8 mouse cellular contexts compared by ENCODE assay signal in genomic region chr8:119944096-119944811, GRCm38 (mm10). TPM values are rescaled to one million over a fixed set of nuclear protein-coding genes. Genes with fewer than 3 reads are reported as not detected.
A peak's percentile ranks its signal among the peaks of the same experiment; 100 is the strongest.
DNase-seq lines count a peak whose midpoint lies in the region; ATAC-seq lines count a peak whose summit lies in the region.

No protein-coding gene starts in this region.

- no peaks in the 10 kb centered on the region for H3K4me1 ChIP-seq in liver, embryonic 15.5 days (replicated peaks)

- intact Hi-C loops in heart, postnatal 25 days (cut with DNase I), result loop anchor here (1.0 to 2.0 kb wide), 2 partner anchors 127 to 135 kb away; no protein-coding TSS in a partner anchor

- peaks cover 99% of the 10 kb centered on the region for H3K36me3 ChIP-seq in liver, embryonic 15.5 days (replicated peaks)

- 0 out of 2 replicates have a peak, but pooled peaks have one; percentile 19 for ATAC-seq in liver, embryonic 15.5 days (ENCODE audit: insufficient read depth)
- ATAC-seq in neutrophil, adult 5-6 weeks (ENCODE audit: extremely low read depth, insufficient number of reproducible peaks, low FRiP score, poor library complexity, severe bottlenecking), result peak; percentile 69

- no peaks in the 10 kb centered on the region for H3K27me3 ChIP-seq in liver, embryonic 15.5 days

- no peak overlapping the region for H3K4me3 ChIP-seq in liver, embryonic 15.5 days (replicated peaks)

- H3K9ac ChIP-seq in liver, embryonic 15.5 days, result no peak overlapping the region

- no peaks in the 10 kb centered on the region for H3K9me3 ChIP-seq in liver, embryonic 15.5 days (replicated peaks)

- H3K4me2 ChIP-seq in liver, embryonic 15.5 days, result no peak overlapping the region

- WGBS in liver, embryonic 15.5 days (ENCODE audit: insufficient replicate concordance), result 70% methylated on average over 9 of the region's 9 CpGs

- DNase-seq in ES-CJ7 (ENCODE audit: low read depth, low spot score), result peak; percentile 88
- DNase-seq in c-Kit-positive CD71-negative TER-119-negative erythroid progenitor cells, embryonic 14.5 days (ENCODE audit: low read depth), result peak; percentile 46
- peak; percentile 51 for DNase-seq in fat pad, adult 2 months (ENCODE audit: extremely low read depth, low read depth, low spot score)
- DNase-seq in heart, postnatal 25 days (ENCODE audit: low spot score), result peak; percentile 24
- peak; percentile 85 to 88 for DNase-seq in kidney, postnatal 4 days
- peak; percentile 43 for DNase-seq in testis, postnatal 14 days (ENCODE audit: low spot score)

- H3K27ac ChIP-seq in liver, embryonic 15.5 days (replicated peaks), result no peak overlapping the region

RNA-seq across cellular contexts. Expression of gene Gm20388, which starts 33.6 kb away (rescaled TPM):
- total RNA-seq in heart, postnatal 25 days (2021), result 1 to 10 TPM in 1 of 2 experiments, not detected in 1; 2.7 TPM
- polyA plus RNA-seq in liver, embryonic 15.5 days (2015; fragmentation: Nextera tagmentation; extraction: Ambion mirVana), result 3.0 TPM in 1 of 2 replicates, not detected in the other
- total RNA-seq in neutrophil, adult 5-6 weeks (2017), result 9.9 and 10.8 TPM in 2 replicates

RNA-seq across cellular contexts. Expression of gene Usp10, which starts 34.1 kb away (rescaled TPM):
- 10 to 100 TPM; 44.4 to 44.8 TPM for total RNA-seq in heart, postnatal 25 days (2021)
- polyA plus RNA-seq in liver, embryonic 15.5 days (2015; fragmentation: Nextera tagmentation; extraction: Ambion mirVana), result 76.7 and 91.5 TPM in 2 replicates
- 35.3 and 44.2 TPM in 2 replicates for total RNA-seq in neutrophil, adult 5-6 weeks (2017)

RNA-seq across cellular contexts. Expression of gene Crispld2, which starts 48.0 kb away (rescaled TPM):
- 10 to 100 TPM; 21.7 to 25.7 TPM for total RNA-seq in heart, postnatal 25 days (2021)
- 1.3 and 2.1 TPM in 2 replicates for polyA plus RNA-seq in liver, embryonic 15.5 days (2015; fragmentation: Nextera tagmentation; extraction: Ambion mirVana)
- 10.6 and 11.5 TPM in 2 replicates for total RNA-seq in neutrophil, adult 5-6 weeks (2017)

Comparison
In these comparisons a context has a peak if more than half of its experiments do, and no peak if none do; other contexts are left out.
1. DNase-seq: peak in every context shown above with its lines; median percentile 88 in ES-CJ7; 86 in kidney, postnatal 4 days; 51 in fat pad, adult 2 months; 46 in c-Kit-positive CD71-negative TER-119-negative erythroid progenitor cells, embryonic 14.5 days; 43 in testis, postnatal 14 days; 24 in heart, postnatal 25 days.